Mouse (Mus musculus) forebrain, embryonic 11.5 days (tissue): ENCODE measurements at regions not wholly inside any gene's neighbourhood (a gene's known extent, or its start where the extent isn't known, plus 50 kb on each side); places are given as distances from the start of the nearest gene placed in this dataset.
A peak's percentile ranks its signal among the peaks of the same experiment; 100 is the strongest.

Experiments used
- ATAC-seq: fragments of 200-750 bp; cut with Nextera tagmentation; replicated peaks from 2 replicates; pipeline ENCODE4 v1.8.0; 2017; ENCODE audit warnings: moderate TSS enrichment; ENCODE audit not compliant: low FRiP score
- DNase-seq: peaks from one replicate; pipeline ENCODE4 v3.0.0-alpha.2; 2017; ENCODE audit warnings: low spot score
- H3K27ac ChIP-seq: fragments of 300-500 bp; sonication (generic); 2 replicates; pipeline ENCODE4 v1.5.1; 2014; ENCODE audit warnings: low read depth, low read length
- H3K27me3 ChIP-seq: fragments of 300-500 bp; sonication (generic); 2 replicates; pipeline ENCODE4 v1.6.1; 2014; ENCODE audit warnings: mild to moderate bottlenecking, low read length, mixed read lengths; ENCODE audit not compliant: control insufficient read depth, insufficient read depth
- H3K36me3 ChIP-seq: fragments of 300-500 bp; sonication (generic); 2 replicates; pipeline ENCODE4 v1.6.1; 2014; ENCODE audit warnings: mild to moderate bottlenecking, low read length, moderate library complexity, mixed read lengths; ENCODE audit not compliant: control insufficient read depth, insufficient read depth
- H3K4me1 ChIP-seq: fragments of 300-500 bp; sonication (generic); replicated peaks from 2 replicates; pipeline ENCODE4 v1.6.1; 2014; ENCODE audit warnings: low read length, mixed read lengths; ENCODE audit not compliant: control insufficient read depth, insufficient read depth
- H3K4me2 ChIP-seq: fragments of 300-500 bp; sonication (generic); 2 replicates; pipeline ENCODE4 v1.6.1; 2014; ENCODE audit warnings: low read depth, mild to moderate bottlenecking, low read length, moderate library complexity, mixed read lengths; ENCODE audit not compliant: severe bottlenecking
- H3K4me3 ChIP-seq: fragments of 300-500 bp; sonication (generic); 2 replicates; pipeline ENCODE4 v1.5.1; 2014; ENCODE audit warnings: low read depth, low read length
- H3K9ac ChIP-seq: fragments of 300-500 bp; sonication (generic); 2 replicates; pipeline ENCODE4 v1.6.1; 2014; ENCODE audit warnings: low read length
- H3K9me3 ChIP-seq: fragments of 300-500 bp; sonication (generic); 2 replicates; pipeline ENCODE4 v1.6.1; 2016; ENCODE audit warnings: low read length, mixed read lengths; ENCODE audit not compliant: control insufficient read depth
- WGBS: fragments of 180-500 bp; shearing (Covaris S2); extraction: QIAGEN DNeasy Blood & Tissue Kit; methylation state at CpG from one replicate; pipeline ENCODE4 v1.1.7; 2014; 5-methylcytosine and 5-hydroxymethylcytosine counted together

DNA sequence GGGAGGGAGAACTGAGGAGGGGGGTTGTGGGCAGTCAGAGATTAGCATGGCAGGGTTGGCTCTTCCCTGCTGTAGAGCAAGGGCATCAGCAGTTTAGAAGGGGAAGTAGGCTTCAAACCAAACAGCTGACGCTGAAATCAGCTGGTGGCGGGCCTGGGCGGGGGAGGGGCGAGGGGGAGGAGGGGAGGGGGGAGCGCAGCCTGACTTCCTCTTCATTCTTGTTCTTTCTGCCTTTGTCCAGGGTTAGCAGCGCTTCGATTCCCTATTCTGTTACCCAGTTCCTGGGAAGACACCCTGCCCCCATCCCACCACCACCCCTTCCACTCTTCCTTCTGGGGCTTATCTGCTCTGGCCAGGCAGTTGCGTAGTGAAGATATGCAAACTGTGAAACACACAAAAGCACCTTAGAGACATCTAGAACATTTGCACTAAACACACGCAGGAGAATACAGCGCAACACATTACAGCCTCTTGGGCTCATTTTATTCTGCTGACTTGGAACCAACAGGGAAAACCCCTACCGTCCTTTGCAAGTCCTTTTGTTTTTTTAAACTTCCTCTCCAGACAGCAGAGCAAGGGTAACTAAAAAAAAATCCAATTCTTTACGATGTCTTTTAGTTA is 93.3 kb upstream of the Marcks start:
- ATAC-seq = peak; percentile 85
- Histone ChIP-seq H3K4me1 (no peaks in the 10 kb centered on the region; the same call in 1 of the 2 replicates), H3K27ac (no peak overlapping the region; the same call in 1 of the 2 replicates), H3K4me3 (no peak overlapping the region), H3K27me3 (no peaks in the 10 kb centered on the region), H3K9me3 (no peaks in the 10 kb centered on the region), H3K9ac (peak overlapping the region; percentile 29; the same call in 1 of the 2 replicates), H3K4me2 (peak overlapping the region; percentile 26; the same call in 1 of the 2 replicates), H3K36me3 (no peaks in the 10 kb centered on the region)
- WGBS = 19% methylated on average over 8 of the region's 12 CpGs
- peak; percentile 71 for DNase-seq

DNA sequence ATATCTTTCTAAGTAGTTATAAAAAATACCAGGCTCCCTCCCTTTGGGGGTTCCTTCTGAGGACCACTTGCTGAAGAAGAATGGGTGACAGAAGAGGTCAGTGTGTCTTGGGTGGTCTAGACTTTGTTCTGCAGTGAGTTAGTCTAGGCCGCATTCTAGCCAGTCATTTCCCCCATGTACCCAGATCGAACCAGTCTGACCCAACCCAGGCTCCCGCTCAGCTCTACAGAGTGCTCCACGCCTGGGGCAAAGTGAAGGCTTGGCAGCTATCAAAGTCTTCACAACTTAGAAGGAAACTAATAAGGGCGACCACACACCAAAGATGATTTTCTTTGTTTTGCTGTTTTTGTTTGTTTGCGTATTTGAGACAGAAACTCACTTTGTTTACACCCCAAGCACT is 92.4 kb upstream of the Marcks start:
- no peak overlapping the region for H3K9ac ChIP-seq
- H3K36me3 ChIP-seq = no peaks in the 10 kb centered on the region
- 83% methylated on average over 6 of the region's 6 CpGs for WGBS
- ATAC-seq (peak; percentile 55), DNase-seq (no peak)
- H3K4me1 ChIP-seq = no peaks in the 10 kb centered on the region; the same call in 1 of the 2 replicates
- H3K27me3 ChIP-seq = no peaks in the 10 kb centered on the region
- H3K4me2 ChIP-seq = no peak overlapping the region
- no peak overlapping the region for H3K27ac ChIP-seq
- H3K4me3 ChIP-seq = no peak overlapping the region
- no peaks in the 10 kb centered on the region for H3K9me3 ChIP-seq

DNA sequence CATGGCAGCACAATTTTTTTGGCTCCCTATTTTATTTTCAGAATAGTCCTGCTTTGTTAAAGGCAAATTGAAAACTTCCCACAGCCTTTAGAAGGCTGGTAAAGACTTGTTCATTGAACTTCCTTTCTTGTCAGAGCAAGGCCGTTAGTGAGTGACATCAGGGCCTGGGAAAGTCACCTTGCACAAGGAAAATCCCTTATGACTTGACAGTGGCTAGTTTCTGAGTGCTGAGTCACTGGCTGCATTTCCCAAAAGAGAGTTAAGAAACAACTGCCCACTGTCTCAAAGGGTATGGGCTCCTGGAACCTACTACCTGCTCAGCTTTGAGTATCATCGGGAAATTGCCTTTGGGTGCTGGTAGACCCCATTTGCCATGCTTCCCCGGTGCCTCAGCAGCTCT is 89.2 kb upstream of the Marcks start:
- no peak overlapping the region for H3K4me3 ChIP-seq
- H3K4me2 ChIP-seq = no peak overlapping the region
- no peaks in the 10 kb centered on the region for H3K36me3 ChIP-seq
- ATAC-seq = no peak
- no peaks in the 10 kb centered on the region; the same call in 1 of the 2 replicates for H3K4me1 ChIP-seq
- no peak overlapping the region for H3K9ac ChIP-seq
- H3K27me3 ChIP-seq = no peaks in the 10 kb centered on the region
- no peak overlapping the region for H3K27ac ChIP-seq
- WGBS = 79% methylated on average over 3 of the region's 3 CpGs
- no peak for DNase-seq
- H3K9me3 ChIP-seq = no peaks in the 10 kb centered on the region

DNA sequence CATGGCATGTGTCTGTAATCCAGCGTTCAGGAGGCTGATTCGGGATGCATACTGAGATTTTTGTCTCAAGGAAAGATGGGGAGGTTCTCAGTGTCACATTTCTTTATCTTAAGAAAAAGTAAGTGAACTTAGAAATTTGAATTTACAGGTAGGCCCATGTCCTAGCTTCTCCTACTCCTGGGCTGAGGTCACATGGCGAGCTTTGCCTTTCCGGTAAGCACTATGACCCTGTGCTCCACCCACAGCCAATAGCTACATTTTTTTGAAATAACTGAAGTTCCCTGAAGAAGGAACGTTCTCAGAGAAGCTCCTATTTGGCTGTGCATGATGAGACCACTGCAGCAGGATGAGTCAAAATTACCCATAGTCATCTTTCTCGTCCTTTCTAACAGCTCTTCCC is 83.0 kb upstream of the Marcks start:
- WGBS = 84% methylated on average over 6 of the region's 6 CpGs
- Histone ChIP-seq H3K9ac (no peak overlapping the region), H3K27me3 (no peaks in the 10 kb centered on the region), H3K27ac (no peak overlapping the region), H3K36me3 (no peaks in the 10 kb centered on the region), H3K4me3 (no peak overlapping the region), H3K4me2 (no peak overlapping the region), H3K4me1 (no peaks in the 10 kb centered on the region), H3K9me3 (no peaks in the 10 kb centered on the region)
- ATAC-seq = no peak
- no peak for DNase-seq

DNA sequence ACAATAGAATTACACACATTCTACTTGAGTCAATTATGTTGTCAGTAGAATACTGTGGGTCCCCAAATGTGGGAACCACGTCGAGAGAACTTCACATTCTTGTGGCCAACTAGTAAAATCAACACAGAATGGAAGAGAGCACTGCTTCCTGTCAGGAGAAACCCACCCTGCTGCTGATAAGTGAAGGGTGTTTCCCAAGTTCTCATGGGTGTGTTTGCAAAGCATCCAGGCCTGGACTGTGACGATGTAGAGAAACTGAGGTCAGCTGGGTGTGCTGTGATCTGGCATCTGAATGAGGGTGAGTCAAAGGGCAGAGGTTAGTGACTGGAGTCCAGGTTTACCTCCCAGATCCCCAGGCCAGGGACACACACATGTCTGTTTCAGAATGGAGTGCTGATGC is 81.7 kb upstream of the Marcks start:
- Histone ChIP-seq H3K4me3 (no peak overlapping the region), H3K27ac (no peak overlapping the region), H3K27me3 (no peaks in the 10 kb centered on the region), H3K36me3 (no peaks in the 10 kb centered on the region), H3K9me3 (no peaks in the 10 kb centered on the region), H3K4me2 (no peak overlapping the region), H3K4me1 (no peaks in the 10 kb centered on the region), H3K9ac (no peak overlapping the region)
- DNase-seq (no peak), ATAC-seq (no peak)
- 72% methylated on average over 3 of the region's 3 CpGs for WGBS

DNA sequence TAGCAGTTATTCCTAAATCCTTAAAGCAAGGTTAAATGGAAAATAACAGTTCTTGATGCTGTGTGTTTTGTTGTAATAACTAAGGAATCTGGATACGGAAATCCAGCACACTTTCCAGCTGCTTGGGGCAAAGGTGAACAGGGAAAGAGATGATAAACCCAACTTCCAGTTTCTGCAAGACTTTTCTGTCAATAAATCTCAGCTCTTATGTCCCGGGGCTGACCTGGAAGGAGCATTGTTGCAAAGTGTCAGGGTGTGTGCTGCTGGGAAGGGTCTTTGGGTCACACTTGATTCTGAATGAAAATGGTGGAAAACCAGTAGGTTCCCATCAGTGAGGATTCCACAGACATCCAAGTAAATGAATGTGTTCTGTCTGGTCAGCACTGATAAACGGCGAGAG is 81.2 kb upstream of the Marcks start:
- H3K27ac ChIP-seq = no peak overlapping the region
- H3K9ac ChIP-seq = no peak overlapping the region
- no peak for ATAC-seq
- WGBS = 83% methylated on average over 4 of the region's 4 CpGs
- no peaks in the 10 kb centered on the region for H3K9me3 ChIP-seq
- DNase-seq = no peak
- H3K4me3 ChIP-seq = no peak overlapping the region
- H3K36me3 ChIP-seq = no peaks in the 10 kb centered on the region
- H3K4me1 ChIP-seq = no peaks in the 10 kb centered on the region
- H3K27me3 ChIP-seq = no peaks in the 10 kb centered on the region
- no peak overlapping the region for H3K4me2 ChIP-seq

DNA sequence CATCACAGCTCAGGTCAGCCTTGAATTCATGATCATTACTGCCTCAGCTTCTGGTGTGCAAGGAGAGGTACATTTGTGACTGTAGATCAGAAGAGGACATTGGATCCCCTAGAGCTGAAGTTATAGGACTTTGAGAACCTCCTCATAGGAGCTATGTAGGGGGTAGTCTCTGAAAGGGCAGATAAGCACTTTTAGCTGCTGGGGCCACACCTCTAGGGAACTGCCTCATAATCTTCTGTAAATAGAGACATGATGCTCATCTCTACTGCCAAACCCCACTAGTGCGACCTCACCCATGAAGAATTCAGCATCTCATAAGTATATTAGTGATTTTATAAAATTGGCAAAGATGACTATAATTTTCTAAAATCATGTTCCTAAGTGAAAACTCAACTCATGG is 80.7 kb upstream of the Marcks start:
- H3K9me3 ChIP-seq = no peaks in the 10 kb centered on the region
- no peak overlapping the region for H3K4me2 ChIP-seq
- no peaks in the 10 kb centered on the region for H3K27me3 ChIP-seq
- no peak overlapping the region for H3K4me3 ChIP-seq
- DNase-seq = no peak
- H3K4me1 ChIP-seq = no peaks in the 10 kb centered on the region
- H3K27ac ChIP-seq = no peak overlapping the region
- no peak overlapping the region for H3K9ac ChIP-seq
- 94% methylated on average over 1 of the region's 1 CpGs for WGBS
- H3K36me3 ChIP-seq = no peaks in the 10 kb centered on the region
- no peak for ATAC-seq

DNA sequence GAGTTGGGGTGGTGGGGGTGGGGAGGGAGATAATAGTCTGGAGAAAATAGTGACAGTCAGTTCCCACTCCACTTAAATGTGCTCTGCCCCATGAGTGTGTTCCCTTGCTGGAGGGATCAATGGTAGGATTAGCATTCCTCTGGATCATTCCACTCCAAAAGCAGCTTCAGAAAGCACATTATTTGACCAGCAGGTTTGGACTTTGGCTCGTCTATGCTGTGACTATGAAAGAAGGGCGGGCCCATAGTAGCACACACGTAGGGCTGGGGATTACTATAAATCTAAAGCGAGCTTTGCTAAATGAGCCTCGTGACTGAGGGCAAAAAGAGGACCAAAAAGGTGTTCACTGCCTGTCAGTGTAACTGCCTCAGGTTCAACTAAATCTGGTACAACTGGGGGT is 75.9 kb upstream of the Marcks start:
- Histone ChIP-seq H3K4me2 (no peak overlapping the region), H3K27ac (no peak overlapping the region), H3K4me1 (no peaks in the 10 kb centered on the region), H3K9ac (no peak overlapping the region), H3K9me3 (no peaks in the 10 kb centered on the region), H3K27me3 (no peaks in the 10 kb centered on the region), H3K36me3 (no peaks in the 10 kb centered on the region), H3K4me3 (no peak overlapping the region)
- no peak for ATAC-seq
- 31% methylated on average over 5 of the region's 5 CpGs for WGBS
- DNase-seq = no peak

DNA sequence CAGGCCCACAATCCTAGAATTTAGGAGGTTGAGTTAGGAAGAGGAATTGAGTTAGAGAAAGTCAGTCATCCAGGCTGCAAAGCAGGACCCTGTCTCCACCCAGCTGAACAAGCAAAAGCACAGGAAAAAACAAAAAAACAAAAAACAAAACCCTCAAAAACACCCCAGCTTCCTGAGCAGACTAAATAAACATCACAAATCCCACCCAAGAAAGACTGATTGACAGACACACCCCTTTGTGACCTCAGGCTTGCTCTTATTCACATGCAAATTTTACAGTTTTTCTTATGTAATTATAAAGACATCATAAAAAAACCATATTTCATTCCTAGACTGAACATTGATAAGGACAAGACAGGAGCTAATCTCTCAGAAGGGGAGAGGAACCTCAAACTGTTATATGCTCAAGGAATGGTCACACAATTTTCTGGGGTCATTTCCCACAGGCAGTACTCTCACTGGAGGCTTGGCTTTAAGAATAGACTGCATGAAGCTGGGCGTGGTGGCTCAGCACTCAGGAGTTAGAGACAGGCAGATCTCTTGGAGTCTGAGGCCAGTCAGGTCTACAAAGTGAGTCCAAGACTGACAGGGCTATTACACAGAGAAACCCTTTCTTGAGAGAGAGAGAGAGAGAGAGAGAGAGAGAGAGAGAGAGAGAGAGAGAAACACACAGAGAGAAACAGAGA is 73.8 kb upstream of the Marcks start:
- Histone ChIP-seq H3K9me3 (no peaks in the 10 kb centered on the region), H3K27me3 (no peaks in the 10 kb centered on the region), H3K9ac (no peak overlapping the region), H3K4me2 (no peak overlapping the region), H3K27ac (no peak overlapping the region), H3K4me3 (no peak overlapping the region), H3K36me3 (no peaks in the 10 kb centered on the region), H3K4me1 (no peaks in the 10 kb centered on the region)
- ATAC-seq (no peak), DNase-seq (no peak)
- WGBS = 45% methylated on average over 1 of the region's 1 CpGs
